Mouse (Mus musculus) large intestine, adult 2 months (tissue): Measurements from ENCODE around the gene Slc35d3. TPM values are rescaled to one million over a fixed set of nuclear protein-coding genes. Genes with fewer than 3 reads are reported as not detected.

Experiments used
- DNase-seq: peaks from one replicate; pipeline ENCODE4 v3.0.0-alpha.2; 2012; ENCODE audit warnings: low read depth, low spot score
- WGBS: fragments of 180-500 bp; shearing (Covaris S2); methylation state at CpG from one replicate; pipeline ENCODE4 v1.1.7; 2018; 5-methylcytosine and 5-hydroxymethylcytosine counted together
- polyA plus RNA-seq: library from polyadenylated mRNA; depleted of rRNA; stranded (reverse); fragments of >200 nt; gene quantifications from 2 replicates; pipeline ENCODE4 v1.2.3, GENCODE M21; 2012; rRNA removed

The Slc35d3 gene
- 0.30 and 0.44 TPM in 2 replicates for polyA plus RNA-seq

- 1% methylated on average over 71 of the region's 72 CpGs for WGBS
- no peak for DNase-seq
These were observed at the start of gene Slc35d3 for GRCm38 (mm10) chr10:19850998-19851691. Slc35d3 (minus strand) TSS chr10:19851459.

- 63% methylated on average over 2 of the region's 2 CpGs for WGBS
- DNase-seq = no peak
These were observed 48.9 kb upstream of the Slc35d3 start for GRCm38 (mm10) chr10:19900191-19900590.

GRCm38 (mm10) chr10:19893976-19894375, 42.7 kb upstream of the Slc35d3 start:
- no peak for DNase-seq
- WGBS = 24% methylated on average over 4 of the region's 4 CpGs

GRCm38 (mm10) chr10:19893146-19893545, 41.9 kb upstream of the Slc35d3 start:
- 64% methylated on average over 6 of the region's 6 CpGs for whole genome bisulfite sequencing
- no peak for DNase-seq

GRCm38 (mm10) chr10:19891686-19892085, 40.4 kb upstream of the Slc35d3 start:
- WGBS = 78% methylated on average over 3 of the region's 3 CpGs
- no peak for DNase-seq

- WGBS = 78% methylated on average over 3 of the region's 3 CpGs
- no peak for DNase-seq
These were observed 38.6 kb upstream of the Slc35d3 start for GRCm38 (mm10) chr10:19889908-19890307.

- 62% methylated on average over 3 of the region's 3 CpGs for WGBS
- no peak for DNase-seq
These were observed 35.0 kb upstream of the Slc35d3 start for GRCm38 (mm10) chr10:19886249-19886648.

- no peak for DNase-seq
- WGBS = 65% methylated on average over 4 of the region's 4 CpGs
These were observed 33.1 kb upstream of the Slc35d3 start for GRCm38 (mm10) chr10:19884409-19884808.

- WGBS = 83% methylated on average over 3 of the region's 3 CpGs
- DNase-seq = no peak
These were observed 29.2 kb upstream of the Slc35d3 start for GRCm38 (mm10) chr10:19880437-19880836.

GRCm38 (mm10) chr10:19879161-19879560, 27.9 kb upstream of the Slc35d3 start:
- no peak for DNase-seq
- WGBS = 68% methylated on average over 6 of the region's 6 CpGs

GRCm38 (mm10) chr10:19877679-19878078, 26.4 kb upstream of the Slc35d3 start:
- DNase-seq = no peak
- 78% methylated on average over 9 of the region's 9 CpGs for WGBS

GRCm38 (mm10) chr10:19877257-19877656, 26.0 kb upstream of the Slc35d3 start:
- DNase-seq = peak; percentile 21
- 34% methylated on average over 8 of the region's 8 CpGs for WGBS

- no peak for DNase-seq
- WGBS = 77% methylated on average over 7 of the region's 7 CpGs
These were observed 25.4 kb upstream of the Slc35d3 start for GRCm38 (mm10) chr10:19876669-19877068.

GRCm38 (mm10) chr10:19875346-19875745, 24.1 kb upstream of the Slc35d3 start:
- DNase-seq = no peak
- 66% methylated on average over 5 of the region's 5 CpGs for WGBS

GRCm38 (mm10) chr10:19855597-19856306, 4.5 kb upstream of the Slc35d3 start:
- WGBS = 91% methylated on average over 7 of the region's 7 CpGs
- DNase-seq = no peak

- 45% methylated on average over 2 of the region's 2 CpGs for WGBS
- DNase-seq = no peak
These were observed 2.4 kb upstream of the Slc35d3 start for GRCm38 (mm10) chr10:19853609-19854008.

GRCm38 (mm10) chr10:19852776-19853175, 1.5 kb upstream of the Slc35d3 start:
- 15% methylated on average over 6 of the region's 6 CpGs for WGBS
- no peak for DNase-seq

- WGBS = 1% methylated on average over 36 of the region's 36 CpGs
- no peak for DNase-seq
These were observed 688 bp downstream of the Slc35d3 start for GRCm38 (mm10) chr10:19850544-19850997.

GRCm38 (mm10) chr10:19849771-19850365, 1.4 kb downstream of the Slc35d3 start:
- DNase-seq = no peak
- 1% methylated on average over 32 of the region's 32 CpGs for WGBS

GRCm38 (mm10) chr10:19848928-19849770, 2.1 kb downstream of the Slc35d3 start:
- no peak for DNase-seq
- WGBS = 13% methylated on average over 44 of the region's 44 CpGs
